Mouse (Mus musculus) megakaryocyte, embryonic 14.5 days (primary cell): ENCODE results near the gene Nfatc3. TPM values are rescaled to one million over a fixed set of nuclear protein-coding genes. Genes with fewer than 3 reads are reported as not detected.
"Not testable (repeated sequence)": the region's sequence is repeated elsewhere in the genome, so short reads cannot be mapped to it uniquely, and the experiment has no call there.

ENCODE experiments used
- H3K27me3 ChIP-seq: replicated peaks from 2 replicates; pipeline ENCODE3; 2012; ENCODE audit warnings: inconsistent platforms
- H3K36me3 ChIP-seq: replicated peaks from 2 replicates; pipeline ENCODE3; 2012; ENCODE audit warnings: low read length, inconsistent platforms, mixed read lengths
- H3K4me1 ChIP-seq: 2 replicates; pipeline ENCODE4 v1.6.1; 2012; ENCODE audit warnings: inconsistent platforms
- H3K4me3 ChIP-seq: replicated peaks from 2 replicates; pipeline ENCODE3; 2012; ENCODE audit warnings: moderate library complexity, mild to moderate bottlenecking, inconsistent platforms
- H3K9me3 ChIP-seq: 2 replicates; pipeline ENCODE4 v1.6.1; 2012; ENCODE audit warnings: inconsistent platforms
- FLI1 ChIP-seq: IDR thresholded peaks from 2 replicates; pipeline ENCODE4 v1.6.1; 2012; ENCODE audit warnings: low read length, inconsistent platforms, mixed read lengths
- GATA1 ChIP-seq: IDR thresholded peaks from 3 replicates; pipeline ENCODE4 v1.6.1; 2012; ENCODE audit warnings: mixed read lengths, low read length, inconsistent platforms, borderline replicate concordance
- polyA plus RNA-seq: library from polyadenylated mRNA; stranded (reverse); fragments of >175 nt; gene quantifications from 2 replicates; pipeline ENCODE4 v1.2.3, GENCODE M21; 2012; ENCODE audit warnings: low replicate concordance; ENCODE audit not compliant: insufficient read depth

Nfatc3 gene
- 1.7 and 3.2 TPM in 2 replicates for polyA plus RNA-seq

DNA sequence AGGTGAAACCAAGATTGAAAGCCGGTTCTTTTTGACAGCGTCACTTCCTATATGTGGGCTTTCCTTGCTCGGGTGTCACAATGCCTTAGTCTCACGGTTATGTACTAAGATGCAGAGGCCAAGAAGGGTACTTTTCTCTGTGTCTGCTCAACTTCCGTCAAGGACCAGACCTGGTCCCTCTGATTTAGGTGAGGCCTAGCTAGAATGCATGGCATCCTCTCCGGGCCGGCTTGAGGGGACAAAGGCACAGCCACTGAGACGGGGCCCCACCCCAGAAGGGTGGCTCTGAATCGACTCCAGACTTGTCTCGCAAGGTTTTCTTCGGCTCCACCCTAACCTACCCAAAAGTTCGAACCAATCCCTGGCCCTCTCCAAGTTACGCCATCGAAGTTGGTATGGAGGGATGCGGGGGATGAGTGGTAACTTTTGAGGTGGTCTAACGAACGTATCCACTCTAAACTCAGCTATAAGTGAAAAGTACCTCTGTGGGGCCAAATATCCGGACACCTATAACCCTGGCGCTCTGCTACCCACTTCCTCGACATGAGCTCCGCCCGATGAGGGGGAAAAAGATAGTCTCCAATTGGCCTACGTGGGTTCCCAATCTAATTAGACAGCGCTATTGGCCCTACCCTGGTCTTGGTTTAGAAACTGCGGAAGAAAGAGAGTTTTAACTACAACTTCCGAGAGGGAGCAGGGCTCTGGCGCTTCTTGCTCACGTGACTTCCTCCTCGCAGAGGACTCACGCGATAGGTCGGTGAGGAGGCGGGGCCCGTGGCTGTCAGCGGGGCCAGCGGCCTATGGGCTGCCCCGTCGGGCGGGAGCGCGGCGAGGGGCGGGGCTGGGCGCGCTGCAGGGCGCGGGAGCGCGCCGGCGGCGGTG, at the start of gene Nfatc3:
Nfatc3 (plus strand) TSS at position 110 of the 882 bp plus-strand sequence.
- Histone ChIP-seq H3K27me3 (no peaks in the 10 kb centered on the region), H3K36me3 (peaks cover 13% of the 10 kb centered on the region), H3K9me3 (no peaks in the 10 kb centered on the region), H3K4me3 (peak within 1 kb of the TSS; percentile 100), H3K4me1 (peaks cover 67% of the 10 kb centered on the region)
- TF ChIP-seq GATA1 (no peak), FLI1 (no peak)

- no peak for TF ChIP-seq FLI1
- no peak for TF ChIP-seq GATA1
- H3K27me3 ChIP-seq, result no peaks in the 10 kb centered on the region
- peaks cover 45% of the 10 kb centered on the region for H3K4me1 ChIP-seq
- no peaks in the 10 kb centered on the region for H3K9me3 ChIP-seq
- peak overlapping the region; percentile 99 for H3K4me3 ChIP-seq
- peaks cover 16% of the 10 kb centered on the region for H3K36me3 ChIP-seq
These were observed 47.6 kb upstream of the Nfatc3 start for GRCm38 (mm10) chr8:106010748-106011642.

GRCm38 (mm10) chr8:106011643-106011986, 47.0 kb upstream of the Nfatc3 start, which contains the start of gene Ddx28:
TSS of gene Ddx28 (minus strand) at chr8:106011882.
- H3K36me3 ChIP-seq, result peaks cover 21% of the 10 kb centered on the region
- H3K4me3 ChIP-seq, result peak within 1 kb of the TSS; percentile 99
- TF ChIP-seq FLI1 (no peak), GATA1 (no peak)
- peaks cover 47% of the 10 kb centered on the region for H3K4me1 ChIP-seq
- H3K27me3 ChIP-seq, result no peaks in the 10 kb centered on the region
- H3K9me3 ChIP-seq, result no peaks in the 10 kb centered on the region

GRCm38 (mm10) chr8:106012203-106012602, 46.4 kb upstream of the Nfatc3 start:
- H3K4me1 ChIP-seq, result peaks cover 47% of the 10 kb centered on the region
- not testable (repeated sequence) for H3K27me3 ChIP-seq, H3K9me3 ChIP-seq
- H3K4me3 ChIP-seq, result peak overlapping the region; percentile 99
- H3K36me3 ChIP-seq, result peaks cover 25% of the 10 kb centered on the region

DNA sequence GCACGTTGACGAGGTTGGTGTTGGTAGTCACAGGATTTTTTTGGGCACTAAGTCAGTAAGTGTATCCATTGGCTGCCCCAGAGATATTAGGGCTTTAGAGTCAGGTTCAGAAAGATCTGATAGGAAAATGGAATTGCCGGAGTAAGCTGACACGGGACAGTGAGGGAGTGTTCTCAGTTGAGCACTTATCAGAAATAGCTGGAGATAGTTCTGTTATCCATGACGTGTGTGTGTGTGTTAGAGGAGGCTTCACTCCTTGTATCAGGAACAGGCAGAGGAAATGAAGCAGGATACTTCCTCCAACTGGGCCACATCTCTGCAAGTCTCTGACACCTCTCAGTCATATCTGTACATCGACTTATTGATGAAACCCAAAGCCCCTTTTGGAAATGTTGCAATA, 42.4 kb upstream of the Nfatc3 start:
- TF ChIP-seq FLI1 (no peak), GATA1 (no peak)
- Histone ChIP-seq H3K4me1 (peaks cover 30% of the 10 kb centered on the region), H3K9me3 (no peaks in the 10 kb centered on the region), H3K36me3 (peaks cover 58% of the 10 kb centered on the region), H3K27me3 (no peaks in the 10 kb centered on the region), H3K4me3 (no peak overlapping the region)

- Histone ChIP-seq H3K9me3 (no peaks in the 10 kb centered on the region), H3K27me3 (no peaks in the 10 kb centered on the region), H3K4me3 (no peak overlapping the region), H3K36me3 (peaks cover 64% of the 10 kb centered on the region), H3K4me1 (peaks cover 22% of the 10 kb centered on the region)
- TF ChIP-seq GATA1, result no peak
These were observed 41.5 kb upstream of the Nfatc3 start for GRCm38 (mm10) chr8:106017130-106017529.

DNA sequence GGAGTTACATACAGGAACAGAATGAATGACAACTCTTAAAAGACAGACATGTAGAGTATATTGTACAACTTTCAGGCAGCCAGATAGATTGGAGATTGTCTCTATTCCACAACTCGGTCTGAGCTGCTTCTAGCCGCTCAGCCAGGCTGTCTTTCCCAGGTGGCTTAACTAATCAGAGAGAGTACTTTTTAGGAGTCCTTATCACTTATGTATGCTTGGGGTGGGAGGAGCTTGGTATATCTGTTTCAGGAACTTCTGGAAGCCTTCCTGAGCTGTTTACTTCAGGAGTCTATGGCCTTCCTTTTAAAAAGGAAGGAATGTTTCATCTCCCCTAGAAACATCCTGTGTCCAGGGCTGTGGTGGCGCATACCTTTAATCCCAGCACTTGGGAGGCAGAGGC, 40.6 kb upstream of the Nfatc3 start:
- Histone ChIP-seq H3K27me3 (no peaks in the 10 kb centered on the region), H3K4me3 (no peak overlapping the region), H3K9me3 (no peaks in the 10 kb centered on the region), H3K36me3 (peaks cover 65% of the 10 kb centered on the region), H3K4me1 (peaks cover 22% of the 10 kb centered on the region)
- TF ChIP-seq FLI1 (no peak), GATA1 (no peak)

DNA sequence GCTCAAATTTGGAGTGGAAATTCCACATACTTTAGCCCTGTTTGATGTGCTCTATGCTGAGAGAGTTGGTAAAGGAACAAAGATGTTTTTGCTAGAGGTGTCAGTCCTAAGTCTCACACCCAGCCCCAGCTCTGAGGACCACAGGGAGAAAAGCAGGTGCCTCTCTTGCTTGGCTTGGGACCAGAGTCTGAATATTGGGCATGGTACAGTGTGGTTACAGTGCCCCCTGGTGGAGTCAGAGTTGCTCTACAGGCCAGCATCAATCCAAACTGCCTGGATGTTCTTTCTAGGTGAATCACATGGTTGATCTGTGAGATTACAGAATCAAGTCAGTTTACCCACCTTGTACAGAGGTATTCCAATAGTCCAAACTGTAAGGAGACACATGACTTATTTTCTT, 36.2 kb upstream of the Nfatc3 start:
- Histone ChIP-seq H3K4me1 (peaks cover 7% of the 10 kb centered on the region; the same call in 1 of the 2 replicates), H3K27me3 (no peaks in the 10 kb centered on the region), H3K36me3 (peaks cover 71% of the 10 kb centered on the region), H3K9me3 (no peaks in the 10 kb centered on the region), H3K4me3 (no peak overlapping the region)
- TF ChIP-seq GATA1 (no peak), FLI1 (no peak)

GRCm38 (mm10) chr8:106038721-106039120, 19.9 kb upstream of the Nfatc3 start:
- Histone ChIP-seq H3K4me3 (no peak overlapping the region), H3K36me3 (peaks cover 55% of the 10 kb centered on the region), H3K27me3 (no peaks in the 10 kb centered on the region), H3K4me1 (peaks cover 6% of the 10 kb centered on the region), H3K9me3 (no peaks in the 10 kb centered on the region)
- TF ChIP-seq GATA1, result no peak
- no peak for TF ChIP-seq FLI1

DNA sequence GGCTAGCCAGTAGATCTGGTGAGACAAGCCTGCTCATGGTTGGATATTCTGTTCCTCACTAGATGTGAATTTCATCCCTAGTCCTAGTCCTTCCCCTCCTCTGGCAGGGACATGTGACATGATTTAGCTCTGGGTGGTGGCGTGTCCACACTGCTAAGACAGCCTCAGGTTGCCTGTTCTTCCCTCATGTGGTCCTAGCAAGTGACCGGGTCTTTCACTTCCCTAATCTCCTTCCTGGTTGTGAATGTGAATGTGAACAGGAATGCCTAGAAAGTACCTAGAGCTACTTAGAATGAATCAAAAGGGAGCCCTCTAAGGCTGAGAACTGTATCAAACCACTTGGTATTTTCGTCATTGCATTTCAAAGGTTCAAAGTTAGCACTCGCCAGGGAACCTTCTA, 19.0 kb upstream of the Nfatc3 start:
- no peaks in the 10 kb centered on the region for H3K27me3 ChIP-seq

More for the DNA sequence above, 19.0 kb upstream of the Nfatc3 start:
- Histone ChIP-seq H3K4me1 (peaks cover 14% of the 10 kb centered on the region), H3K36me3 (peaks cover 55% of the 10 kb centered on the region), H3K4me3 (no peak overlapping the region), H3K9me3 (no peaks in the 10 kb centered on the region)
- TF ChIP-seq GATA1, result no peak
- TF ChIP-seq FLI1, result no peak
